Mouse (Mus musculus): ENCODE measurements around the gene Dnajc13.

The Dnajc13 gene

DNA sequence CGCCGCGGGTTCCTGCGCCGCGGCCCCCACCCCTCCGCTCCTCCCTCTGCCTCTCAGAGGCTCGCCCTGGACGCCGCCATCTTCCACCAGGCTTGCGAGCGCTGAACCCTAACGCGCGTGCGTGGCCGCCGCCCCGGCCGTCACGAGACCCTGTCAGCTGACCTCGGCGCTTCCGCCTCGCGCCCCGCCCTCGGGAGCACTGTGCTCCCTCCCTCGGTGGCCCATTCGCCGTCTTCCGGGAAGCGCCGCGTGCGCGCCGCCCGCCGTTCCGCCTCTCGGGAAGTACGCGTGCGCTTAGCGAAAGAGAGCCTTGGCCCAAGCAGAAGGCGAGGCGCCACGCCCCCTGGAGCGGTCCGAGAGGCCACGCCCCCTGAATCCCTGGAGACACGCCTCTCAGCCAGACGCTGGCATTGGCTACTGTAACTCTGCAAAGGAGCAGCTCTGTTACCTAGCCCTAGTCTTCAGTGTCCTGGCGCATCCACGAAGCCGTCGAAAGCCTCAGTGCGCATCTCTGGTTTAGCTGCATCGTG is at the start of gene Dnajc13:
Dnajc13 (minus strand) TSS at position 108 of the 530 bp plus-strand sequence.
- CTCF ChIA-PET = no interaction called here

DNA sequence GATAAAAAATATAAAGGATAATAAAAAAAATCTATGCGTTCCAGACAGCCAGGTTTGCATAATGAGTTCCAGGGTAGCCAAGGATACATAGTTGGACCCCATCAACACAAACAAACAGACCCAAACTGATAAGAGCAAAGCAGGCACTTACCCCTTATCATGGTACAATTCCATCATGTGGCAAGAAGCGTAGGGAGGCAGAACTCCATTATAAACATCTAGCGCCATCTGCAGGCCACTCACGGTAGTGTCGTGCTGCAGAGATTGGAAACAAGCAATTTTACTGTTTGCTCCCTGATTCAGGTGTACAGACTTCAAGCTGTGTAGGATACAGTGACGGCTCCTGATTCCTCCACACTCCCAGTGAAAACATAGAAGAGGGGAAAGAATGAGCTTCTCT is 44.0 kb upstream of the Dnajc13 start:
- CTCF ChIA-PET = interaction anchor here (0.7 to 1.7 kb wide), 2 partner anchors 29 to 1111 kb away, joined by 6 to 11 read pairs; no protein-coding TSS in a partner anchor

DNA sequence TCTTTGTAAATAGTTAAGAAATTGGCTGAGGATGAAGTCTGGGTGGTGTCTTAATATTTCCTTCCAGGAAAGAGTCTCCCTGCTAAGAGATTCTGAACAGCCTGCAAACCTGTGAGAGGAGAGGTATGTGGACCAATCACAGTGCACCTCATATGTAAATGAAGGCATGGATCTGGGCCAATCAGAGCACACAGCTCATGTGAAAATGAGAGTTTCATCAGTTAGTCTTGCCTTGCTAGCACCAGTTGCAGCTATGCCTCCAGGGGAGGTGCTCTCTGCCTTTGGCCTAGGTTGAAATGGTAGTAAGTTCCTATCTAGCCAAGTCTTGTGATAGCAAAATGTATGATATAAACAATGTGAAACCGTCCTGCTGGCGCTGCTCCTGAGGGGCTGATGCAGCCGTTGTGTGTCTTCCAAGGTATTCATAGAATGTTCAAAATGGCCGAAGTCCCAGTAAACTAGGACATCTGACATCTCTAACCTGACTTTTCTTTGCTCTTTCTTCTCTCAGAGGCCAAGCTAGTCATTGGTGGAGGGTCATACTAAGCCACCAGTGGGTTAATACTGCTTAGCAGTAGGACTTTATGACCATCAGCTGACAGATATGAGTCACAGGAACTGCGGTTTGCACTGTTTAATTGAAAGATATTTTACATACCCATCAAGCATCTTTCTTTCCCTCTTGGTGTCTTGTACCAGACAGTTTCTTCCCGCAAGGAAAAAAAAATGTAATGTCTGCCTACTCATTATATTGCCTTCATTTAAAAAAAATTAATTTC is 42.8 kb upstream of the Dnajc13 start:
- CTCF ChIA-PET = no interaction called here

DNA sequence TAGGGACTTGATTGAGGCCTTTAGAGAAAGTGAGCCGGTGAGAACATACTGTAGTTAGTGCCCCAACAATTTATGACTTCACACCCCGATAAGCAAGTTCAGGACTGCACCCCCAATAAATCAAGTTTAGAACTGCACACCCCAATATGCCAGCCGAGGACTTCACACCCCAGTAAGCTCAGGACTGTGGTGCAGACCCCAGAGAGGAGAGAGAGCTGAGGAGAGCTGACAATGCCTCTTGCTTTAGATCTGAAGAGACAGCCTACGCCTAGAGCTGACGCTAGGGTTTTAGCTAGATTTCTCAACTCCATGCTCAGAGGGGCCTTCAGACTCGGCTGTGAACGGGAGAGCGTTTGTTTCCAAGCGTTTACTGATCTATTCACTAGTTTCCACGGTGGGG is 42.1 kb upstream of the Dnajc13 start:
- CTCF ChIA-PET = no interaction called here

DNA sequence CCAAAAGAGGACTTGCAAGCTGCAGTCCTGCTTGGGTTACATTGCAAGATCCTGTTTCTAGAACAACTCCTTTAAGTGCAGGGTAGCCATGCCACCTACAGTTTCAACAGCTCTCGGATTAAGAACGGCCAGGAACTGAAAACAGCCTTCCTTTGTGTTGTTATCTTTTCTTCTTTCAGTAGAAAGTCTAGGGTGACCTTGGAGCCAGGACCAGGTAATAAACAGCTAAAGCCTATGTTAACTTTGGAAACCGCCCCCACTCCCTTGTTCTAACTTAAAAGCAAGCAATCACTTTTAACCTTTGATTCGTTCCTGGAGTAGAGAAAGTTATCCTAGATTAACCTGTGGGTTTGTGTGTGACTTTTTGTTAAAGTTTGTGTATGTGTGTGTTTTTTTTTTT is 41.6 kb upstream of the Dnajc13 start:
- CTCF ChIA-PET = no interaction called here

DNA sequence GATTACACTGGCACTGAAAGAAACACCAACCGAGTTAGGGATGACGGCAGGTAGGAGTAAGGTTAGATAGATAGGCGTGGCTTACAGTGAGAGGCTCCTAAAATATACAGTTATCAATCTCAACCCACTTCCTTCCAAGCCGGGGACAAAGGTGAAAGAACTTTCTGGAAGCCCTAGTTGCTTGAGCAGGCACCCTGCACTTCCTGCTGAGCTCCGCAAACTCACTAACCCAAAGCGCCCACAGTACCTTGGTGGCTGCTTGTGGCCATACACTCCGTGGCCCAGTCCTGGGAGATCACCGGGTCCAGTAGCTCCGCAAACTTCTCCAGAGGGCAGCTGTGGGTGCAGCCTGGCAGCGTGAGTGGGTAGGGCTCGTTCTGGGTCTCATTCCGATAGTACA is 37.8 kb upstream of the Dnajc13 start:
- CTCF ChIA-PET = no interaction called here

DNA sequence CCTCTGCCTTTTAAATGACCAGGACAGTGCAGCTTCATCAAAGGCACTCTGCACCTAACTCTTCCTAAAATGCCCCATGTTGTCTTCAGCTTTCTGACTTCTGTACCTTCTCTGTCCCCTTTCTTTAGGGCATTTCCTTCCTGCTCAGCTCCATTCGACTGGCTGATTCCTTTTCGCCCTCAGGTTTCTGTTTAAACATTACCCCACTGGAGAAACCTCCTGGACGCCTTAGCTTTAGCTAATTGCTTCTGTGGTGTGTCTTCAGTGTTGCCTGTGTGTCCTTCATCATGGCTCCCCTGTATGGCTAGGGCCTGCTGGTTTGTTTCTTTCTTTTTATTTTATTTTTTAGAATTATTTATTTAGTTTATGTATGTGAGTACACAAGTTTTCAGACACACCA is 34.3 kb upstream of the Dnajc13 start:
- CTCF ChIA-PET = no interaction called here

DNA sequence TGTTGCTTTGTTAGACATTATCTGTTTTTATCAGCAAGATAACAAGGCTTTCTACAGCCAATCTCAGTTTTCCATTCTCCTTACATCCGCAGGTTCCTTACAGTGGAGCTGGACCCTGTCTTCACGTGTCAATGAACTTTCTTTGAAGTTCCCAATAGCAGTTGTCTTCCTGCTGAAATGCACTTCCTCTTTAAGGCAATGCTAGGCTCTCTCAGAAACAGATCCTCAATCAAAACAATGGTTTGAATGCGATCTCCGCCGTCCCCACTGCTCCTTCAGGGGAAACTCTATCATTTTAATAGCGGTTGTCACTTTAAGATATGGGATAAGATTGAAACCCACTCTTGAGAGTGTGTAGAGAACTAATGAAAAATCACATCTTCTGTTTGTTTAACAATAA is 22.2 kb upstream of the Dnajc13 start:
- CTCF ChIA-PET = no interaction called here

DNA sequence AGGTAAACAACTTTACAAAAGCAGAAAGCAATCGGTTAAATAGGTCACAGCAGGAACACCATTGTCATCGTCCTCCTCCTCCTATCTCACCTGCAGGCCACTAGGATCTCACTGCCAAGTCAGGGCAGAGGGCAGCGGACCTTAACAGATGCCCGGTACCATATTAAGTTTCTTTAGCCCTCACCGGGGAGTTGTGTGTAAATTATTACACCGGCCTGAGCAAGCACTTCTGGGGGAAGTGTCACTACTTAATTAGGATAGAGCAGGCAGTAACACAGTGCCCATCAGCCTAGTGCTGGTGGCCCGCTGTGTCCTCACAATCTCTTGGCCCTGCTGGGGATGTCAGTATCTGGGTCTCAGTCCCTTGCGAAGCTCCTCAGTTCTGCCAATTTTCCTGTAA is 19.8 kb upstream of the Dnajc13 start:
- CTCF ChIA-PET = no interaction called here

DNA sequence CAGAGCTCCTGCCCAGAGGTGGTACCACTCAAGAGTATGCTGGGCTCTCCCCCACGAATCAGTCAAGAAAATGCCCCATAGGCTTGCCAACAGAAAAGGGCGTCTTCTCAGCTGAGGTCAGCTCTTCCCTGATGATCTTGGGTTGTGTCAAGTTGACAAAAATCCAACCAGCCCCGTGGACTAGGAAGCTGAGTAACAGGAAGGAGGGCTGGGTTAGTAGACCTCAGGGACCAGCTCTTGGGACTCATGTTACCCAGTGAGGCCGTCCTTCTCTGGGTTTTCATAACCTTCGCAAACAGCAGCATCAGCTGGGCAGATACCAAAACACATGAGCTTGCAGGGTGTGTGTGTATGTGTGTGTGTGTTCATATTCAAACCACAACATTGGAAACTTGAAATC is 19.0 kb upstream of the Dnajc13 start:
- CTCF ChIA-PET = no interaction called here

DNA sequence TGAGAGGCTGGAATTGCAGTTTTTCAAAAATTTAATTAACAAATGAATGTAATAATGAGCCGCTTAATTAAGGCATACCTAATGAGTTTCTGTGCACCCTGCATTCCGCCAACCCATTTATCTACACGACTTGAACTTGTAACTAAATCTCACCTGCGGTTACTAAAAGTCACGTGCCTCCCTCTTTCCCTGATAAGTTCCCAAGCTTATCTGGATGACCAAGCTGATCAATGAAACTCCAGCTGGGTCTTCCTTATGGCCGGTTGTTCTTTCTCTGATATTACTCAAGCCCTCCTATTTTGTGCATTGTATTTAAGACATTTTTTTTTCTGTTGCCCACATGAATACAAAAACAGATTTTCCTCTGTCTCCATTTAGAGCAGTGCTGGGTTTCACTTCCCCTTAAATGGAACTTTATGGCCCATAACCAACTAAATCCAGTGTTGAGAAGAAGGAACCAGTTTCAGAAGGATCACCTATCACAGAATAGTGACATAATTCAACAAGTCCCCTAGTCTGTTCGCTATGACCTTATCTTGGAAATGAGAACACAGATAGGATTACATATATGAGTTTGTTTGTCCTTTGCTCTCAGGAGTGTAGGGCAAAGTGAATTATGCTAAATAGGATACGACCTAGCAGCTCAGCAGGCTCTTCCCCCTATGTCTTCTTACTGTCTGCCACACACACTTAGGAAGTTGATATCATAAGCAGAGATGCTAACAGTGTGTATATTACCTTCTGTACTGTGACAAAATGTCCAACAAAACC is 18.2 kb upstream of the Dnajc13 start:
- CTCF ChIA-PET = no interaction called here

DNA sequence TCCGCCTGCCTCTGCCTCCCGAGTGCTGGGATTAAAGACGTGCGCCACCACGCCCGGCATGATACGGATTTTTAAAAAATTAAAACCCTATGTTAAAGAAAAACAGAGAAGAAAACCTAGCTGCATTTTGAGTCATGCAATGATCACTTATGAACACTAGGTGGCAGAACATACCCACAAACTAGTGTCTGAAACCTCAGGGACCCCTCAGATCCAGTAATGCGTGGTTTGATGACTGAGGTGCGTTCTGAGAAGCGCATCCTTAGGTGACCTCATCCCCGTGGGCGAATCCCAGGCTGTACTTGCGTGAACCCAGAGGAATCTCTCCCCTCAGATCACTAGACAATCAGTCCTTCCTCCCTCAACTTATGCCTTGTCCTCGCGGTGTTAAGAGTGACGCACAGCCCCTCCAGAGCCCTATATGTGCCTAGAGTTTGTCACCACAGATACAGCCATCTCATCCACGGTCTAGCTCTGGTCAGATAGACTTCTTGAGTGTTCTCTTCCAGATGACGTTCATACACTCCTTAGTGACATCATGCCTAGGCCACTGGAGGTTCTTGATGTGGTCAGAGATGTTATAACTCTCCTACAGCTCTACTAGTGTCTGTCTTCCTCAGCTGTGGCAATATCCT is 14.9 kb upstream of the Dnajc13 start:
- CTCF ChIA-PET = interaction anchor here (0.6 to 0.8 kb wide), 3 partner anchors 28 to 225 kb away, joined by 3 to 11 read pairs (median 9); no protein-coding TSS in a partner anchor

DNA sequence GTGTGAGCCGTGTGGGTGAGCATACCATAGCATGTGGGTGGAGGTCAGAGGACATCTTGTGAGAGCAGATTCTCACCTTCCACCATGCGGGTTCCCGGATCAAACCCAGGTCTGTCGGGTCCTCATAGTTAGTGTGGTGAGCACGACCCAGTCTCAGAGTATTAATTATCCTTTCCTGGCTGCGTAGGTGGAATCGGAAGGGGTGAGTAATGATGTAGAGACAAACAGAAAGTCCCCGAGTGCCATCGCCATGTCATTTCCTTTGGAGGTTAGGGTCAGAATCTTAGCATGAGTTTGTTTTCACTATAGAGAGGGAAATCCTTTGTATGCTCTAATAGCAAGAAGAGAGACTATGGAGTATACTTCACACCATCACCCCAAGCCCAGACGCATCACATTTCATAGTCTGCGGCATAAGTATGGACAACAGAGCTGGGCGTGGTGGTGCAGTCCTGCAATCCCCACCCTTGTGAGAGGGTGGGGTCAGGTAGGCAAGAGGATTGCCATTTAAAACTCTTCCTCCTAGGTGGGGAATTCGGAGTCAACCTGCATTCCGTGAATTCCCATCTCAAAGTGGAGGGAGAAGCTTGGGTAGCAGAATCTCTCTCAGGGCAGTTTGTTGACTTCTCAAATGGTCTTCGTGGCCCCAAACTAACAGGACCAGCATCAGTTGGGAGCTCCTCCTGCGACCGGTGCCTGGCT is 12.5 kb upstream of the Dnajc13 start:
- CTCF ChIA-PET = no interaction called here

DNA sequence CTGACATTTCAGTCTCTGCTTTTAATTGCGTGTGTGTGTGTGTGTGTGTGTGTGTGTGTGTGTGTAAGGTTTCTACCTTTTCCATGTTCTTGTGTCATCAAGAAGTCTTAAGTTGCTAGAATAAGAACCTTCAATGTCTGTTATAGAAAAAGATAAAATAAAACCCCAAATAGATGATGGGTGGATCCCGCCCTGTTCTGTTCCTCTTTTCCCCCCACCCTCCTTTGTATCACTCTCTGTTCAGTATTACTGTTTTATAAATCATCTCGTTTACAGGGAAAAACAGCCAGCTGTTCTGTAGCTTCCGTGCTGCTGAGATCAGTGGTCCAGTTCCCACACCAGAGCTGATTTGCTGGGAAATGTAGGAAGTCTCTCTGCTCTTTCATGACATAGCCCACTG is 9.3 kb upstream of the Dnajc13 start:
- CTCF ChIA-PET = no interaction called here

DNA sequence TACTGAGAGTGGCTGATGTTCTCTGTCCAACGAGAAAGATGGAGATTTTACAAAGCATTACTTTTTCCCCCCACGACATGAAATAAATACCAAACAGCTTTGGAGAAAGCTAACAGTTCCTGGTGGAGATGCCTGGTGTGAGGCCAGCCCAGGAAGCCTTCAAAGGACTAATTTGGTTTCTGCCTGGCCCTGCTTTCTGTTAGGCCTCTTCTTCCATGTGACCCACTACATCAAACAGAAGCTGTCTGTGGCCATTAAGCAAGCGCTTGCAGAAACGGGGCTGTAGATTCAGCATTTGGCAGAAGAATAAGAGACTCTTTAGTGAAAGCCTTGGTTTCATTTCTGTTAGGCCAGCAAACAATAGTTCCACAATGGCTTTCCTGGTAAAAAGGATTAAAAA is 8.9 kb upstream of the Dnajc13 start:
- CTCF ChIA-PET = no interaction called here

DNA sequence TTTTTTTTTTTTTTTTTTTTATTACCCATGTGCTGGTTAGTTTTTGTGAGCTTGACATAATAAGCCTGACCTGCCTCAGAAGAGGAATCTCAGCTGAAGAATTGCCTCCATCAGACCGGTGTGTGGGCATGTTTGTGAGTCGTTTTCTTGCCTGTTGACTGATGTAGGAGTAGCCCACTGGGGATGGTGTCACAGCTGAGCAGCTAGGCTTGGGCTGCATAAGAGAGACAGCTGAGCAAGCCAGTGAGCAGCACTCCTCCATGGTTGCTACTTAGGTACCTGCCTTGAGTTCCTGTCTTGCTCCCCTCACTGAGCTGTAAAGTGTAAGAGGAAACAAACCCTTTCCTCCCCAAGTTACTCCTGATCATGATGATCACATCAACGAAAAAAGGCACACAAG is 7.2 kb upstream of the Dnajc13 start:
- CTCF ChIA-PET = no interaction called here

DNA sequence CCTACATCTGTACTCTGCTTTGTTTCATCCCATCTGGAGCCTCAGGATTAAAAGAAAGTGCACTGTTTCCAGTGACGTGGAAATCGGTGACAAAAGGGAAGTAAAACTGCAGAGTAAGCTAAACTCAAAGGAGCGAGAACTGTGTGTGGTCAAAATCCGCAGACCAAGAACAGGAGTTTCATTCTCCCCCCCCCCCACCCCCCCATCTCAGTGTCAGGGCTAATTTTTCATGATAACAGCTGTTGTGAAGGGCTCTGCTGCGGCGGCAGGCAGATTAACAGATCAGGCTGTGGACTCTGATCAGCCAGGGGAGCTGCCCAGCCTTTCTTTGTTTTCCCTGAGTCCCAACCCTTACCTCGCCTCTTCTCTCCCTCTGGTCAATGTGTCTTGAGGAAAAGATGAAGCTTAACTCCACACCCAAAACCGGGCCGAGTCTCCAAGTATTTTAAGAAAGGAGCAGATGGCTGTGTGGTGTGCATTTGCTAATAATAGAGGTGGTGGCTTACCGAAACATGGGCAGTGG is 6.7 kb upstream of the Dnajc13 start:
- CTCF ChIA-PET = no interaction called here

DNA sequence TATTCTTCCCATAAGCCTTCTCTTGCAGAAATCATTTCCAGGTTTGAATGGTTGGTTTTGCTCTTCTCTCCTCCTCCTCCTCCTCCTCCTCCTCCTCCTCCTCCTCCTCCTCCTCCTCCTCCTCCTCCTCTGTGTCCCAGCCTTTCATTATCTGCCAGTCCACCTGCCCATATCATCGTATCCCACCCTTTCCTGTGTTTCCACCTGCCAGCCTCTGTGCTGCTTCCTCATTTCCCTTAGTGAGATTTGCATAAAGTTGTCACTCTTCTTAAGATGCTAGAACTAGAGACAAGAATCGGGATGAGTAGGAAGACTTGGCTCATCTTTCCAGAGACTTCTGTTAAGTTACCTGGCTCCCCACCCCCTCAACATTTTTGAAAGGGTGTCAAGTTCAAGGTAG is 1.8 kb upstream of the Dnajc13 start:
- CTCF ChIA-PET = no interaction called here

DNA sequence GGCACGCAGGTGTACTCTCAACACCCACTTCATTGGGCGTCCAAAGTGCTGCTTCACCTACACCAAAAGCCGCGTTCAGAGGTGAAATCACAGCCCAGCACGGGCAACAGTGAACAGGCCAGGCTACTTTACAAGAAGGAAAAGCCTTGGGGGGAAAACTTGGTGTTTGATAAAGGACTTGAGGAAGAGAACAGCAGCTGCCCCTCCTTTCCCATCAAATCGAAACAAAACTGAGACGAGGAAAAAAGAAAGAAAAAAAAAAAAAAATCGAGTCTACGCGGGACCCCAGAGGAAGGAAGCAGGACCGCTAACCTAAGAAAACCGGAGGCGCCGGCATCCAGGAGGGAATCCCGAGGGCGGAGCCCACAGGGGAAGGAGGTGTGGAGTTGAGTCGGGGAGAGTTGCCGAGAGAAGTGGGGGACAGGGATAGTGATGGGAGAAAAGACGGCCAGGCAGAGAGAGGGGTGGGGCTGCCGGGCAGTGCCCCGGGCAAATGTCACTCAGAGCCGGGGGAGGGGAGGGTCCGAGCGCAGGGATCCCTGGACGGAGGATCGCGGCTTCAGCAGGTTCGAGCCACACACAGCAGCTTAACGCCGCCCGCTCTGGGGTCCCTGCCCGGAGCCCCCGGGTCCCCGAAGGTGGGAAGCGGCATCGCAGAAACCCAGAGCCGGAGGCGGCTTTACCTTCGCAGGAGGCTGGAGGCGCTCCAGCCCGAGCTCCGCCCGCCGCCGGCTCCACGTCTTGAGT is 541 bp downstream of the Dnajc13 start:
- CTCF ChIA-PET = no interaction called here

DNA sequence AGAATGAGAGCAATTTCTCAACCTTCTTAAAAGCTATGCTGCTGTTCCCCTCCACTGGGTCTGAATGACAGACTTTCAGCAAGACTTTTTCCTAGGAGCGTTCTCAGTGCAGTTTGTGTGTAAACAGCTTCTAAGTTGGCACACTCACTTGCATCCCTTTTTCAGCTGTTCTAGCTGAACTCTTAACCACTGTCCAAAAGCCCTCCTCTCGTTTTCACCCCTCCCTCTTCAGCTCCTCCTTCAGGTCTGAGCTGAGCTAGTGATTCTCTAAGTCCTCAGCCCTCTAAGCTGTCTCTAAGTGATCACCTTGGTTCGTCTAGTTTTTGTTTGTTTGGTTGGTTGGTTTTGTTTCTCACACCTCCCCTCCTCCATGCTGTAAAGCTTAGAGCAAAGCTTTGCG is 2.4 kb downstream of the Dnajc13 start:
- CTCF ChIA-PET = no interaction called here

DNA sequence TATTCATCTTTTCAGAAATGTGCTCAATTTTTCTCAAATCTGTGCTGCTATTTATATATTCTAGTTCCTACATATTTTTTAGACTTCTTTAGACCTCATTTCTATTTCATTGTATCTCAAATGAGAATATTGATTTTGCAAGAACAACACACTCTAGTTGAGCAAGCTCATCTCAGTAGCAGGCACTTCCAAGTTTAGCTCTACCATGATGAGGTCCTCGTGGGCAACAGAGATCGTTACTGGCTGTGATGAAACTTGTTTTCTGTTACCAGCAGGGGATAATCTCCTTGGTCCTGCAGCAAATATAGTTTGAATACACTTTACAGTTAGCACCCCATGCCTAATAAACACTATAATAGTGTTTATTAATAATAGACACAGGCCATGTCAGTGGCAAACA is 6.6 kb downstream of the Dnajc13 start:
- CTCF ChIA-PET = no interaction called here

Measured in spleen, embryonic (tissue).